Mouse (Mus musculus): Measurements from ENCODE around the gene Bin2. TPM values are rescaled to one million over a fixed set of nuclear protein-coding genes. Genes with fewer than 3 reads are reported as not detected.

The Bin2 gene
- total and polyA plus RNA-seq, 3 experiments: 5.3 to 13.7 (median 13.3) TPM

DNA sequence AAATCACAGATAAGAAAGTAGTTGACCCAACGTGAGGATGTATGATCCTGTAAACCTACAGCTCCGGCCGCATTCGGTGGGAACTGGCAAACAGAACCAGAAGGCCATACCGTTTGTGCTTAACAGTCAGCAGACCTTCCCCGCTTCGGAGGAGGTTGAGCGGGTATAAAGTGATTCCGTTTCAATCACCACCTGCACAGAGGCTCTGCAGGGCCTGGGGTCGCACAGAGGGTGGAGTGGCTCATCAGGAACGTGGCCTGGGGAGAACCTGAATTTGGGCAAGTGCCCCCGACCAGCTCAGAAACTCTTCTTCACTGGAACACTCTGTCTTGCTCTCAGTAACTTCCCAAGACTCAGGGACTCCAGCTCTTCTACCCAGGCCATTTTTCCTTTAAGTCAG, 2.5 kb downstream of the Bin2 start:
- peaks cover 32% of the 10 kb centered on the region for H3K4me1 ChIP-seq (ENCODE audit: insufficient read depth, low read depth, low read length)
- H3K9me3 ChIP-seq (replicated peaks): no peaks in the 10 kb centered on the region
- H3K4me3 ChIP-seq (ENCODE audit: low read depth, low read length): no peak overlapping the region
- ATAC-seq (ENCODE audit: extremely low read depth, insufficient number of reproducible peaks, low FRiP score, poor library complexity, severe bottlenecking): no peak
- no peak for DNase-seq (ENCODE audit: low spot score)
- TF ChIP-seq POLR2AphosphoS5 (IDR thresholded peaks at IDR 0.05; ENCODE audit: insufficient replicate concordance, low read depth, low read length): no peak
- TF ChIP-seq CTCF (IDR thresholded peaks at IDR 0.05; ENCODE audit: low read depth, low read length): no peak
- TF ChIP-seq GATA2 (IDR thresholded peaks at IDR 0.05; ENCODE audit: borderline replicate concordance, low read depth, low read length): no peak
- TF ChIP-seq GATA1 (IDR thresholded peaks at IDR 0.05; ENCODE audit: borderline replicate concordance, low read length): no peak
- no peak for TF ChIP-seq TAL1 (conservative IDR thresholded peaks at IDR 0.05; ENCODE audit: low read depth, low read length)
- H3K27me3 ChIP-seq (ENCODE audit: insufficient read depth, low read length): peaks cover 22% of the 10 kb centered on the region
- H3K36me3 ChIP-seq (replicated peaks): no peaks in the 10 kb centered on the region

DNA sequence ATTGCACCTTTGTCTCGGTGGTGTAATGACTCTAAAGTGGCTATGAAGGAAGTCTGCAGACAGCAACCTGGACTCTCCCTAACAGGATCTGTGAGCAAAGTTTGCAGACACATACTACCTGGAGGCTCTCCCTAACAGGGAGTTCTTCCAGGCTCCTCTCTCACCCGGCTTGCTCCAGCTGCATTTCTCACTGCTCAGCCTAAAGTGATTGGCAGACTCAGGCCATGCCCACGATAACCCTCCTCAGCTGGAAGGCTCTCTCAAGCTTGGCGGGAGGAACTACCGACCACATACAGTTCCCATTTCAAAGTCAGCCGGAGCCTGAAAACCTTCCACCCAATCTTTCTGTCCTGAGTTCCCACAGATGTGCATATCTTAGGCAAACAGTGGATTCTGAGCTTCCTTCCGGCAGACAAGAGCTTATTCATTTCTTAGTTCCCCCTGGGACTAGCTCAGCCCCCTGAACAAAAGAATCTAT, 3.1 kb downstream of the Bin2 start:
- ATAC-seq (ENCODE audit: extremely low read depth, insufficient number of reproducible peaks, low FRiP score, poor library complexity, severe bottlenecking) (peak; percentile 42; the same call in 1 of the 2 replicates), DNase-seq (ENCODE audit: low spot score) (no peak)
- Histone ChIP-seq H3K4me3 (ENCODE audit: low read depth, low read length) (no peak overlapping the region), H3K4me1 (ENCODE audit: insufficient read depth, low read depth, low read length) (peaks cover 32% of the 10 kb centered on the region), H3K9me3 (replicated peaks) (no peaks in the 10 kb centered on the region), H3K27me3 (ENCODE audit: insufficient read depth, low read length) (peaks cover 22% of the 10 kb centered on the region), H3K36me3 (replicated peaks) (no peaks in the 10 kb centered on the region)
- no peak for TF ChIP-seq TAL1 (conservative IDR thresholded peaks at IDR 0.05; ENCODE audit: low read depth, low read length)
- no peak for TF ChIP-seq GATA1 (IDR thresholded peaks at IDR 0.05; ENCODE audit: borderline replicate concordance, low read length)

DNA sequence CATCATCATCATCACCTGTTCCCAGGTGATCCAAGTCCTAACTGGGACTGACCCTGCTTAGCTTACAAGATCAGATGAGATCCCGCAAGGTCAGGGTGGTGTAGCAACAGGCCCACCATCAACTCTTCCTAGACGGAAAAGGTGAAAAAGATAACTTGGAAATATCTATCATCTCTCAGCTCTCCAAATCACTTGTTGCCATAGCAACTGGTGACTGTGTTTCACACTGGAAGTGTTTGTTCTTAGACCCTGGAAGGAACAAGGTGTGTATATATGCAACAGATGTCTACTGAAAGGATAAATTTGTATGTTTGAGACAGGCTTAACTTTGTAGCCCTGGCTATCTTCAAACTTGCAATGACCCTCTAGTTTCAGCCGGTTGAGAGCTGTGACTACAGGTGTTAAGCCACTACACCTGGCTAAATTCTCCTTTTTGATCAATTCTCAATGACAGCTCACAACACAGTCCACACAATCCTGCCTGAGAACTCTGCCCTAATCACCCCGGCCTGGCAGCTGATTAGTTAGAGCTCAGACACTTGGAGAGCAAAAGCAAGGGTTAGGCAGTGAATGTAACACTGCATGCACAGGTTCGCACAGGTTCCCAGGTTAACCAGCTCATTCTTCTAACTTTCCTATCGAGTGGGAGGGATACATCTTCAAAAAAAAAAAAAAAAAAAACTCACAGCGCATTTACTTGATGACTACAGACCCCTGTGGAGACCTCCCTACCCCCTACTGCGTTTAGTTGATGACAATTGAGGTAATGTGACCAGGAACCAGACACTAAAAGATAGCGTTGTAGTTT, 3.7 kb downstream of the Bin2 start:
- ATAC-seq (ENCODE audit: extremely low read depth, insufficient number of reproducible peaks, low FRiP score, poor library complexity, severe bottlenecking) (no peak), DNase-seq (ENCODE audit: low spot score) (no peak)
- TF ChIP-seq GATA2 (IDR thresholded peaks at IDR 0.05; ENCODE audit: borderline replicate concordance, low read depth, low read length): no peak
- no peak for TF ChIP-seq CTCF (IDR thresholded peaks at IDR 0.05; ENCODE audit: low read depth, low read length)
- TF ChIP-seq GATA1 (IDR thresholded peaks at IDR 0.05; ENCODE audit: borderline replicate concordance, low read length): no peak
- no peak for TF ChIP-seq POLR2AphosphoS5 (IDR thresholded peaks at IDR 0.05; ENCODE audit: insufficient replicate concordance, low read depth, low read length)
- TF ChIP-seq TAL1 (conservative IDR thresholded peaks at IDR 0.05; ENCODE audit: low read depth, low read length): no peak
- no peaks in the 10 kb centered on the region for H3K36me3 ChIP-seq (replicated peaks)
- H3K9me3 ChIP-seq (replicated peaks): no peaks in the 10 kb centered on the region
- peaks cover 23% of the 10 kb centered on the region for H3K27me3 ChIP-seq (ENCODE audit: insufficient read depth, low read length)
- no peak overlapping the region for H3K4me3 ChIP-seq (ENCODE audit: low read depth, low read length)
- peaks cover 32% of the 10 kb centered on the region for H3K4me1 ChIP-seq (ENCODE audit: insufficient read depth, low read depth, low read length)

DNA sequence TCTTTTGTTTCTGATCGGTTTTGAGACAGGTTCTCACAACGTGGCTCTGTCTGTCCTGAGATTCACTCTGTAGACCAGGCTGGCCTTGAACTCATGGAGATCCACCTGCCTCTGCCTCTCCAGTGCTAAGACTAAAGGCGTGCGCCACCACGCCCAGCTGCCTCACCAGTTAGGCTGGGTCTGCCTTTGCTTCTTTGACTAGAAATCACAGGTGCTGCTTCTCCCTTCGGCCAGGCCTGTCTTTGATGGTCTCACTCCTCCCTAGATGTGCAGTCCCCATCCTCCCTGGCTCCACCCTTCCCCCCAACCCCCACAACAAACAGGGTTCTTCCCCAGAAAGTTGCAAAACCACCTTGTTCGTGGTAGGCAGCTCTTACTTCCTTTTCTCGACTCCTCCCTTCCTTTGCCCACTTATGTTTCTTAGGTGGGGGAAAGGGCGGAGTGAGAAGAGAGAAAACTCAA, 4.5 kb downstream of the Bin2 start:
- no peak overlapping the region for H3K4me3 ChIP-seq (ENCODE audit: low read depth, low read length)
- peaks cover 29% of the 10 kb centered on the region for H3K27me3 ChIP-seq (ENCODE audit: insufficient read depth, low read length)
- TF ChIP-seq POLR2AphosphoS5 (IDR thresholded peaks at IDR 0.05; ENCODE audit: insufficient replicate concordance, low read depth, low read length): no peak
- no peak for TF ChIP-seq GATA1 (IDR thresholded peaks at IDR 0.05; ENCODE audit: borderline replicate concordance, low read length)
- no peak for TF ChIP-seq CTCF (IDR thresholded peaks at IDR 0.05; ENCODE audit: low read depth, low read length)
- no peak for TF ChIP-seq GATA2 (IDR thresholded peaks at IDR 0.05; ENCODE audit: borderline replicate concordance, low read depth, low read length)
- TF ChIP-seq TAL1 (conservative IDR thresholded peaks at IDR 0.05; ENCODE audit: low read depth, low read length): no peak
- H3K9me3 ChIP-seq (replicated peaks): no peaks in the 10 kb centered on the region
- ATAC-seq (ENCODE audit: extremely low read depth, insufficient number of reproducible peaks, low FRiP score, poor library complexity, severe bottlenecking): no peak
- DNase-seq (ENCODE audit: low spot score): no peak
- H3K4me1 ChIP-seq (ENCODE audit: insufficient read depth, low read depth, low read length): peaks cover 32% of the 10 kb centered on the region
- H3K36me3 ChIP-seq (replicated peaks): no peaks in the 10 kb centered on the region

DNA sequence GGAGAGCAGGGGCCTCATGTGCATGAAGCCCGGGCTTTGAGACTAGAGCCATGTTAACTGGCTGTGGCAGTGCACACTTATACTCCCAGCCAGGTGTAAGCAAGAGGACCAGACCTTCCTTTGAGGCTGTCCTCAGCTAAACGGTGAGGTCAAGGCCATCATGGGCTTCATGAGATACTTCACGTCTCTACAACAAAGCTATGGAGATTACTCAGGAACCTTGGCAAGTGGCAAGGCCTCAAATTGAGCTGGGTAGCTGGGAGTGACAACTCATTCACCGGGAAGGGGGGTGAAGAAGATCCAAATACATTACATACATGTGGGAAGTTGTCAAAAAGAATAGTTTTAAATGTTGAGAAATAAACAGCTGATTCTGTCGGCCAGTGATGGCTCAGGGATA, 8.5 kb downstream of the Bin2 start:
- no peak for DNase-seq (ENCODE audit: low spot score)
- H3K36me3 ChIP-seq (replicated peaks): no peaks in the 10 kb centered on the region
- H3K9me3 ChIP-seq (replicated peaks): no peaks in the 10 kb centered on the region
- TF ChIP-seq GATA1 (IDR thresholded peaks at IDR 0.05; ENCODE audit: borderline replicate concordance, low read length) (no peak), GATA2 (IDR thresholded peaks at IDR 0.05; ENCODE audit: borderline replicate concordance, low read depth, low read length) (no peak), POLR2AphosphoS5 (IDR thresholded peaks at IDR 0.05; ENCODE audit: insufficient replicate concordance, low read depth, low read length) (no peak), CTCF (IDR thresholded peaks at IDR 0.05; ENCODE audit: low read depth, low read length) (no peak), TAL1 (conservative IDR thresholded peaks at IDR 0.05; ENCODE audit: low read depth, low read length) (no peak)
- H3K4me3 ChIP-seq (ENCODE audit: low read depth, low read length): no peak overlapping the region
- ATAC-seq (ENCODE audit: extremely low read depth, insufficient number of reproducible peaks, low FRiP score, poor library complexity, severe bottlenecking): no peak
- peaks cover 33% of the 10 kb centered on the region for H3K27me3 ChIP-seq (ENCODE audit: insufficient read depth, low read length)
- H3K4me1 ChIP-seq (ENCODE audit: insufficient read depth, low read depth, low read length): peaks cover 12% of the 10 kb centered on the region

DNA sequence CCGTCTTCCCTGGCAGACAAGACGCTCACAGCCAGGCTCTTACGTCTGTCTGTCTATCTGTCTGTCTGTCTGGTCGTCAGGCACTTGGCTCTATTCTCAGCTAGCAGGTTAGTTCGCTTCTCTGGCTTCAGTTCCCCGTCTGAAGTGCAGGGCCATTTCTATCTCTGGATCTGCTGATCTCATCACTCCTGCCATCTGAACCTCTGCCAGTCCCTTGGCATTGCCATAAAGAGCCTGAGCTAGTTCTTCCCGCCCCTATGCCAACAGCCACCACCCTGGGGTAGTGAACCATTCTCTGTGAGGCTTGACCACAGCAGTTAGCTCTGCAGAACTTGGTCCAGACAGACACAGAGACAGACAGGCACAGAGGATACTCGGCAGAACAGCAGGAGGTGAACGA, 9.0 kb downstream of the Bin2 start:
- DNase-seq (ENCODE audit: low spot score): no peak
- H3K4me1 ChIP-seq (ENCODE audit: insufficient read depth, low read depth, low read length): peaks cover 11% of the 10 kb centered on the region
- no peak overlapping the region for H3K4me3 ChIP-seq (ENCODE audit: low read depth, low read length)
- TF ChIP-seq GATA2 (IDR thresholded peaks at IDR 0.05; ENCODE audit: borderline replicate concordance, low read depth, low read length) (no peak), POLR2AphosphoS5 (IDR thresholded peaks at IDR 0.05; ENCODE audit: insufficient replicate concordance, low read depth, low read length) (no peak), GATA1 (IDR thresholded peaks at IDR 0.05; ENCODE audit: borderline replicate concordance, low read length) (no peak), TAL1 (conservative IDR thresholded peaks at IDR 0.05; ENCODE audit: low read depth, low read length) (no peak), CTCF (IDR thresholded peaks at IDR 0.05; ENCODE audit: low read depth, low read length) (no peak)
- H3K9me3 ChIP-seq (replicated peaks): no peaks in the 10 kb centered on the region
- peaks cover 33% of the 10 kb centered on the region for H3K27me3 ChIP-seq (ENCODE audit: insufficient read depth, low read length)
- H3K36me3 ChIP-seq (replicated peaks): no peaks in the 10 kb centered on the region
- ATAC-seq (ENCODE audit: extremely low read depth, insufficient number of reproducible peaks, low FRiP score, poor library complexity, severe bottlenecking): no peak

Data from G1E (cell line).